9 mouse cellular contexts compared by ENCODE assay signal in the genomic region with DNA sequence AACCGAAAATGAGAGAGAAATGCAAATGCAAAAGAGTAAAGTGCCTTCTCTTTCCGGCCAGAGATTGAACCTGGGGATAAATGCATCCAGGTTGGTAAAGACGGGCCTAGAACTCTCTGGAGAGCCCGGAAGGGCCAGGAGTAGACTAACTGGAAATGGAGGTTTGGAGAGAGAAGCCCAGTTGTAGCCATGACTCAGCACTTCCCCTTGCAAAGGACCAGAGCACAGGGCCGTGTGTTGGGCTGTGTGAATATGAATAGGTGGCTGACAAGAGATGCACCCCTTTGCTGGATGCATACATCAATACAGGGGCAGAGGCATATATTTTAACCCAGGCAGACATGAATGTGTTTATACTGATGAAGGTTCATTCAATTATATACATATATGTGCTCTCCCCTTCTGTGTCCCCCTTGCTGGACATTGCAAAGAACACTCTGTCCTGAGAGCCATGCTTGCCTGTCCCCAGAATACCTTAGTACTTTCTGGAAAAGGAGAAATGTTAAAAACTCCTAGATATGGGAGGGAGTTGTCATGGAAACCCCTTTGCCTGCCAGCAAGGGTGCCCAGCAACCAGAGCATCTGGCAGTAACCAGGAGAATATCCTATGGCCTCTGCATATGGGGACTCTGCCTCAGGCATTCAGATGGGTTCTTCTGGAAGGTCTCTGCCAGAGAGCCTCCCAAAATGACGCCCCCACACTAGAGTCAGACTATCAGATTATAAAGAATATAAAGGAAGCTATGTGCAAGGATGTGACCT. TPM values are rescaled to one million over a fixed set of nuclear protein-coding genes. Genes with fewer than 3 reads are reported as not detected.
DNase-seq lines count a peak whose midpoint lies in the region.
"Had no signal": no experiment of that assay in that cellular context is flagged by ENCODE, and none has a peak within 500 bp of the region (broad histone marks: within the 10 kb centered on the region; RNA-seq: fewer than 3 reads in every experiment).

No protein-coding gene starts in this region.

- intact Hi-C loops in left cerebral cortex, postnatal 14 days (cut with DNase I) = loop anchor here (5.0 kb wide), 1 partner anchor 42 kb away; no protein-coding TSS in a partner anchor
- intact Hi-C loops in left cerebral cortex, postnatal 4 days (cut with DNase I) = loop anchor here (5.0 kb wide), 1 partner anchor 52 kb away; no protein-coding TSS in a partner anchor
- intact Hi-C loops in left cerebral cortex, postnatal 25 days (cut with DNase I) = no loop called here
- intact Hi-C loops in heart, postnatal 14 days (cut with DNase I) = no loop called here

- DNase-seq in left cerebral cortex, postnatal 14 days (ENCODE audit: low spot score in 2 of 2) = peak; percentile 55 to 85
- no peak for DNase-seq in left cerebral cortex, postnatal 4 days
- peak; percentile 41 for DNase-seq in cerebellum, adult 9-11 months
- DNase-seq in left cerebral cortex, postnatal 25 days (ENCODE audit: low spot score in 2 of 2) = peak; percentile 61 to 77
- peak; percentile 38 for DNase-seq in right cerebral cortex, postnatal 14 days
- no peak for DNase-seq in natural killer cell, adult 2 months (ENCODE audit: low spot score in 2 of 2)
- DNase-seq in heart, postnatal 14 days = no peak
- DNase-seq: adrenal gland, postnatal 36 days had no signal

RNA-seq across cellular contexts. Expression of a gene that starts 4.7 kb away (rescaled TPM):
- 100 to 1,000 TPM; 566 to 585 TPM for total RNA-seq in left cerebral cortex, postnatal 14 days (2021)
- total RNA-seq in left cerebral cortex, postnatal 4 days (2021) = 100 to 1,000 TPM; 227 to 230 TPM
- 100 to 1,000 TPM; 441 to 447 TPM for total RNA-seq in left cerebral cortex, postnatal 25 days (2021)
- not detected for total RNA-seq in heart, postnatal 14 days (2021)
- total RNA-seq: liver, adult 2 months had no signal

RNA-seq across cellular contexts. Expression of a gene that starts 25.8 kb away (rescaled TPM):
- total RNA-seq in left cerebral cortex, postnatal 14 days (2021) = not detected
- total RNA-seq in left cerebral cortex, postnatal 4 days (2021) = not detected
- total RNA-seq in left cerebral cortex, postnatal 25 days (2021) = not detected
- total RNA-seq in heart, postnatal 14 days (2021) = not detected
- total RNA-seq: liver, adult 2 months had no signal

RNA-seq across cellular contexts. Expression of a gene that starts 33.5 kb away (rescaled TPM):
- total RNA-seq in left cerebral cortex, postnatal 14 days (2021) = under 1 TPM in 1 of 2 experiments, not detected in 1; 0.51 TPM
- not detected for total RNA-seq in left cerebral cortex, postnatal 4 days (2021)
- total RNA-seq in left cerebral cortex, postnatal 25 days (2021) = not detected
- total RNA-seq in heart, postnatal 14 days (2021) = not detected
- total RNA-seq: liver, adult 2 months had no signal

Comparison
In these comparisons a context has a peak if more than half of its experiments do, and no peak if none do; other contexts are left out.
1. DNase-seq: peak in left cerebral cortex, postnatal 14 days (2 of 2), cerebellum, adult 9-11 months (single experiment), left cerebral cortex, postnatal 25 days (2 of 2) and right cerebral cortex, postnatal 14 days (single experiment); none in left cerebral cortex, postnatal 4 days (single experiment), natural killer cell, adult 2 months (0 of 2) and heart, postnatal 14 days (0 of 2).
2. intact Hi-C loops: an anchor here in left cerebral cortex, postnatal 14 days (5.0 kb wide) and left cerebral cortex, postnatal 4 days (5.0 kb wide); none called in left cerebral cortex, postnatal 25 days and heart, postnatal 14 days.
3. RNA of a gene that starts 4.7 kb away (total RNA-seq): 566 to 585 TPM in left cerebral cortex, postnatal 14 days, 441 to 447 TPM in left cerebral cortex, postnatal 25 days and 227 to 230 TPM in left cerebral cortex, postnatal 4 days; not detected in heart, postnatal 14 days; every median in the first group is over 100 times any median in the second.